Mouse (Mus musculus): Measurements from ENCODE around the gene Sinhcaf. TPM values are rescaled to one million over a fixed set of nuclear protein-coding genes. Genes with fewer than 3 reads are reported as not detected.
"Not testable (repeated sequence)": the region's sequence is repeated elsewhere in the genome, so short reads cannot be mapped to it uniquely, and the experiment has no call there.

The Sinhcaf gene
- total RNA-seq, 1 experiment from 2014 or later: 25.6 TPM

GRCm38 (mm10) chr6:148945509-148946408 lies 508 bp downstream of the Sinhcaf start:
- peak; percentile 65 for DNase-seq

GRCm38 (mm10) chr6:148944767-148945508 lies 1.3 kb downstream of the Sinhcaf start:
- peak; percentile 83 for DNase-seq

DNA sequence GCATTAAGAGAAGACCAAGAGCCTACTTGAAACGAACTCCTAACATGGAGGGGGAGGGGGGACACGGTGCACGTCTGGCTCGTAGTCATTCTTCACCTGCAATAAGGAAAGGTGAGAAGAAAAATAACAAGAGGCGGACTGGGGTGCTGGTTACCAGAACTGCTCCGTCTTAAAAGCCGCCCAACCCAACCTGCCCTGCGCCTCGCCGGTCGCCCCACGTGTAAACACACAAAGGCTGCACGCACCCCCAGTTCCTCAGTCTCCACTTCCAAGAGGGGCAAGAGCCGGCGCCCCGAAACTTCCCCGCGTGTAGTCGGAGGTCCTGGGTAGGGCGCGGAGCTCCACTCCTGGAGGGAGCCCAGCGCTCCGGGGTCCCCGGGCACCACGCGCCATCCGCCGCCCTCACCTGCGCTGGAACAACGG lies 1.9 kb downstream of the Sinhcaf start:
- DNase-seq: no peak

GRCm38 (mm10) chr6:148943695-148944094 lies 2.6 kb downstream of the Sinhcaf start:
- DNase-seq: peak; percentile 37

- no peak for DNase-seq
Observed at GRCm38 (mm10) chr6:148942406-148942805, 3.9 kb downstream of the Sinhcaf start.

GRCm38 (mm10) chr6:148941880-148942279 lies 4.4 kb downstream of the Sinhcaf start:
- DNase-seq: no peak

GRCm38 (mm10) chr6:148940383-148940782 lies 5.9 kb downstream of the Sinhcaf start:
- not testable (repeated sequence) for DNase-seq

DNA sequence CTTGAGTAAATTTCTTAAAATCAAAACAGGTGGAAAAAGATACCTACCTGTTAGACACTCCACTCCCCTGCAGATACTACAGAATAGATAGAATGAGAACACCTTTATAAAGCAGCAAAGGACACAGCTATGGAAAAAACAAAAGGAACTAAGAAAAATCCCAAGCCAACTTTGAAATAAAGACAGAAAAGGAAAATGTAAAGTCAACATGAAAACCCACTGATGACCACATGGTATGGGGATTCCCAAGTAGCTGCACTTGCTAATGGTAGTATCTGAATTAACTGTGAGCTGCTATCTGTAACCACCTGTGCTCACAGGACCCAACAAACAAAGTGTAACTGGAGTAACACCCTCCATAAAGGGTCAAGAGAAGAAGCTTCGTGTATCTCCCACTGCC lies 8.6 kb downstream of the Sinhcaf start:
- no peak for DNase-seq

DNA sequence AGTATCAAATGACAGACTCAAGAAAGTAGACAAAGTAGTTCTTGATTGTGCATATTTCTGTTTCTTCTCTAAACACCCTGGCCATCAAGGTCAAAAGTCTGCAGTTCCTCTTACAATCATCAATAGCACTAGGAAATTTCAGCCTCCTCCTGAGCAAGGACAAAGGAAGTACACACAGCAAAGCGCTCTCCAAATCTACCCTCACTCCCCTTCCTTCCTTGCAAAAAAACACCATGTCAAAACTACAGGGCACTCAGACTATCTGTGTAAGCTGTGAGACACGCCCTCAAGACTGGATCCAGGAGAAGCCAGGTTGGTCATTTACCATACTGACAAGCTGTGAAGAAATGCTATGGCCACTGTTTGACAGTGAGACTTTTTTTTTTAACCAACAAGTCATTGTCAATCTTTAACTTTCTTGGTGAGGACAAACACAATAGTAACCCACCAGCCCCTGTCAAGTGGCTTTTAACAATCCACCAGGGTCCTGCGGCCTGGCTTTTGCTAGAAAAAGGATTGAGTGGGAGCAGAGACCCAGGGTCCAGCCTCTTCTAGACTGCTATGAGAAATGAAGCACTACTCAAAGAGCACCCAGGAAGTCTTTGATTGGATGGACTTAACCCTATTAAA lies 11.2 kb downstream of the Sinhcaf start:
- DNase-seq: no peak

DNA sequence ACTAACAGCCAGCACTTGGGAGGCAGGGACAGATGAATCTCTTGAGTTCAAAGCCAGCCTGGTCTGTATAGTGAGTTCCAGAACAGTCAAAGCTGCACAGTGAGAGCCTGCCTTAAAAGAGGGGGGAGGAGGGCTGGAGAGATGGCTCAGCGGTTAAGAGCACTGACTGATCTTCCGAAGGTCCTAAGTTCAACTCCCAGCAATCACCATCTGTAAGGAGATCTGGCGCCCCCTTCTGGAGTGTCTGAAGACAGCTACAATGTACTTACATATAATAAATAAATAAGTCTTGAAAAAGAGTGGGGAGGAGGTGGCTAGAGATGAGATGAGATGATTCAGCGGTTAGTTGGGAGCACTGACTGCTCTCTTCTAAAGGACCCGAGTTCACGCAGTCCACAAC lies 15.0 kb downstream of the Sinhcaf start:
- DNase-seq: peak; percentile 52

DNA sequence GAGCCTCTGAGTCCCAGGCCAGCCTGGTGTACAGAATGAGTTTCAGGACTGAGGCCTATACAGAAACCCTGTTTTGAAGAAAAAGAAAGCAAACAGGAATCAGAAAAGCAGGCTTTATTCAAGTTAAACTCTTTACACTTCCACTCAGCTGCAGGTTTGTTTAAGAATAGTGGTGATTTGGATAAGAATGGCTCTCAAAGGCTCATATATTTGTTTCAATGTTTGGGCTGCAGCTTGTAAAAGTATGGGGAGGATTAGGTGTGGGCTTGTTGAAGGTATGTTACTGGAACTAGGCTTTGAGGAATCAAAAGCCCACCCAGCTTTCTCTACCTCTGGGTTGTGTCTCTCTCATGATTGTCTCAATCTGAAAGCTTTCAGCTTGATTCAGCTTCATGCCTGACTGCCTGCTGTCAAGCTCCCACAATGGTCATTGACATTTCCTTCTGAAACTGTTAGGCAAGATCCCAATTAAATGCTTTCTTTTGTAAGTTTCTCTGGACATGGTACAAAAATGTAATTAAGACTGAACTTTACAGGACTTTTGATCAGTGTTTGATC lies 27.3 kb downstream of the Sinhcaf start:
- no peak for DNase-seq

DNA sequence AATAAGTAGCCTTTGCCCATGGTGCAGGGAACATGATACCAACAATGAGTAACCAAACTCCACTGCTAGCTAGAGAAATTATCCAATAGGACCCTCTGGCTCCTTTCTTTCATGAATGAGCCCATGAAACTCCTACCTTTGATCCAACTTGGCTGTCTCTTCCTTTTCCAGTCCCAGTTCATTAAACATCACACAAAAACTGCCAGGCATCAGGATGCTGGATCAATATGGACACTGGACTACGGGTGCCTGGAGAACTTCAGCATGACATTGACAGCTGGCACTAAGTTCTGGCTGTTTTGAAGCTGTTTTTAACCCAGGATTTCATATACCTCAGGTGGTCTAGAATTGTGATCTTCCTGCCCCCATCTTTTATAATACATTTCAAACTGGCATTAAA lies 28.6 kb downstream of the Sinhcaf start:
- no peak for DNase-seq

- peak; percentile 25 for DNase-seq
Observed at GRCm38 (mm10) chr6:148916817-148917216, 29.4 kb downstream of the Sinhcaf start.

GRCm38 (mm10) chr6:148913938-148914337 lies 32.3 kb downstream of the Sinhcaf start:
- peak; percentile 73 for DNase-seq

DNA sequence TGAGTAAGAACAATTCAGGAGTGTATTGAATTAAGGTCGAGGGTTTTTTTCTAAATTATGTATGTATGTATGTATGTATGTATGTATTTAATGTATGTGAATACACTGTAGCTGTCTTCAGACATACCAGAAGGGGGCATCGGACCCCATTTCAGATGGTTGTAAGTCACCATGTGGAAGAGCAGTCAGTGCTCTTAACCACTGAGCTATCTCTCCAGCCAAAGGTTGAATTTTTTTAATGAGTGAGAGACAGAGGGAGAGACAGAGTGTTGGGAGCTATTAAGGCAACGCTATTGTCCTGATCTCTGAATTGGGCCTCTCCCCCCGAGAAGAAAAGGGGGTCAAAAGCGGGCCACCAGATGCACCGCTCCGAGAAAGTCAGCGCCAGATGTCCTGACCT lies 34.4 kb downstream of the Sinhcaf start:
- DNase-seq: not testable (repeated sequence)

- DNase-seq: no peak
Observed at GRCm38 (mm10) chr6:148906958-148907357, 39.3 kb downstream of the Sinhcaf start.

- peak; percentile 50 for DNase-seq
Observed at GRCm38 (mm10) chr6:148902728-148903127, 43.5 kb downstream of the Sinhcaf start.

GRCm38 (mm10) chr6:148896507-148896851 lies 49.8 kb downstream of the Sinhcaf start:
- DNase-seq: no peak

DNA sequence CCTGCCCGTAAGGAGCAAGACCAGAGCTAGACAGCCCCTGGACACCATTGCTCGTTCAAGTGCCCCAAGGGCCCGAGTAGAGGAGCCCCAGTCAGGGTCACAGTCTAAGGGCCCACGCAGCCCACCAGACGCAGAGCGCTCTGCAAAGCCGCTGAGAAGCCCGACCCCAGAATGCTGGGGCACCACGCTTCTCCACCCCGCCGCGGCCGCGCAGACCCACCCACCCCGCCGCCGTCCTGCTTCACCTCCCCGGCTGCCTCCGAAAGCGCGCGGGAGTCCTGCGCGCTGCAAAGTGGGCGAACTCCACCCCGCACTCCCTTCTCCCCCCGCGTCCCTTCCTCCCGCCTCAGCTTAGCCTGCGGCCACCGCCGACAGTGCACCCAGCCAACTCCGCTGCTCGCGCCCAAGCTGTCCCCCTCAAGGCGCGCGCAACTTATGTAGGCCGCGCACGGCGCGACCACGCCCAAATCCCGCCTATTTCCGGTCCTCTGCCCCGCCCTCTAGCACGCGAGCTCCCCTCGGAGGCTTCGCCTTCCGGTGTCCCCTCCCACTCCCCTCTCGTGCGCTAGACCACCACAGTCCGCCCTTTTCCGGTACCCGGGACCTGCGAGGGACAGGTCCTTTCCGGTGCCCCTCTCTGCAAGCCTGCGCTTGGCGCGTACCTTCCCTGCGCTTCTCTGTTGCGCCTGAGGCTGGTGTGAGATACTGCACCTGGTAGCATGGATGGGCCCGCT lies 50.3 kb downstream of the Sinhcaf start, which contains the start of gene Caprin2:
TSS of gene Caprin2 (minus strand) at position 465 of the 734 bp plus-strand sequence.
- peak; percentile 97 for DNase-seq

GRCm38 (mm10) chr6:148894888-148895772 lies 51.1 kb downstream of the Sinhcaf start:
- DNase-seq: peak; percentile 4

GRCm38 (mm10) chr6:148873911-148874310 lies 72.4 kb downstream of the Sinhcaf start:
- no peak for DNase-seq

Measured in adrenal gland, postnatal 14 days (tissue).